Mouse (Mus musculus) heart, adult 8-10 months (tissue): ENCODE results near the gene Actr1b. TPM values are rescaled to one million over a fixed set of nuclear protein-coding genes. Genes with fewer than 3 reads are reported as not detected.

ENCODE experiments used
- DNase-seq: peaks from one replicate; pipeline ENCODE4 v3.0.0; 2022; ENCODE audit warnings: low spot score
- microRNA-seq: library from miRNA; unstranded; fragments of <30 nt; microRNA quantifications from one replicate; pipeline ENCODE4 v1.2.0, GENCODE M21; 2022
- total RNA-seq, 4 experiments: library from RNA; stranded (reverse); gene quantifications; 2 replicates each; pipeline ENCODE4 v1.2.4; 2022

Actr1b gene
- total RNA-seq, 4 experiments from 2014 or later, result 84.9 to 97.9 (median 92.4) TPM

- DNase-seq, result no peak
Observed at GRCm38 (mm10) chr1:36656233-36656632, 58.0 kb downstream of the Actr1b start.

- no peak for DNase-seq
Observed at GRCm38 (mm10) chr1:36655039-36655438, 59.2 kb downstream of the Actr1b start.

Small RNA genes lying within 50 kb of the gene (microRNA-seq; reads per million reads assigned to microRNA genes)
- gene Gm24133, result not detected

Other genes starting within 250 kb of the Actr1b start
- gene Cnnm4, start 242.8 kb downstream of the Actr1b start, total RNA-seq, result 1 to 10 TPM; 3.7 to 5.2 (median 4.7) TPM
- gene Cnnm3, start 202.6 kb downstream of the Actr1b start, total RNA-seq, result 10 to 100 TPM in 3 of 4 experiments, 1 to 10 TPM in 1; 8.6 to 16.3 (median 11.7) TPM
- 100 to 1,000 TPM; 251 to 540 (median 405) TPM for gene Ankrd23, start 177.5 kb downstream of the Actr1b start, total RNA-seq
- gene Gm42417, start 175.0 kb downstream of the Actr1b start, total RNA-seq, result 100 to 1,000 TPM; 132 to 332 (median 244) TPM
- gene Ankrd39, start 167.0 kb downstream of the Actr1b start, total RNA-seq, result 1 to 10 TPM; 5.4 to 8.2 (median 7.1) TPM
- gene Sema4c, start 156.1 kb downstream of the Actr1b start, total RNA-seq, result 10 to 100 TPM; 10.8 to 13.4 (median 11.2) TPM
- under 1 TPM in 2 of 4 experiments, not detected in 2; 0.44 to 0.62 TPM for gene Fam178b, start 31.2 kb downstream of the Actr1b start, total RNA-seq
- 1,000 to 10,000 TPM; 1,794 to 2,512 (median 2,152) TPM for gene Cox5b, start 23.0 kb downstream of the Actr1b start, total RNA-seq
- not detected for gene 4933424G06Rik, start 4.3 kb downstream of the Actr1b start, total RNA-seq
- under 1 TPM in 2 of 4 experiments, not detected in 2; 0.20 to 0.78 TPM for gene Zap70, start 47.4 kb upstream of the Actr1b start, total RNA-seq
- gene Tmem131, start 229.2 kb upstream of the Actr1b start, total RNA-seq, result 10 to 100 TPM; 23.0 to 31.0 (median 28.3) TPM